Mouse (Mus musculus): Measurements from ENCODE around the gene Clnk. TPM values are rescaled to one million over a fixed set of nuclear protein-coding genes. Genes with fewer than 3 reads are reported as not detected.

Gene Clnk
- polyA plus RNA-seq, 1 experiment: 0.32 TPM

Other genes starting within 250 kb of the Clnk start
- gene Zfp518b, start 192.0 kb downstream of the Clnk start, polyA plus RNA-seq (2012; rRNA removed): 0.43 and 0.70 TPM in 2 replicates